10 mouse cellular contexts compared by ENCODE assay signal in the genomic region with DNA sequence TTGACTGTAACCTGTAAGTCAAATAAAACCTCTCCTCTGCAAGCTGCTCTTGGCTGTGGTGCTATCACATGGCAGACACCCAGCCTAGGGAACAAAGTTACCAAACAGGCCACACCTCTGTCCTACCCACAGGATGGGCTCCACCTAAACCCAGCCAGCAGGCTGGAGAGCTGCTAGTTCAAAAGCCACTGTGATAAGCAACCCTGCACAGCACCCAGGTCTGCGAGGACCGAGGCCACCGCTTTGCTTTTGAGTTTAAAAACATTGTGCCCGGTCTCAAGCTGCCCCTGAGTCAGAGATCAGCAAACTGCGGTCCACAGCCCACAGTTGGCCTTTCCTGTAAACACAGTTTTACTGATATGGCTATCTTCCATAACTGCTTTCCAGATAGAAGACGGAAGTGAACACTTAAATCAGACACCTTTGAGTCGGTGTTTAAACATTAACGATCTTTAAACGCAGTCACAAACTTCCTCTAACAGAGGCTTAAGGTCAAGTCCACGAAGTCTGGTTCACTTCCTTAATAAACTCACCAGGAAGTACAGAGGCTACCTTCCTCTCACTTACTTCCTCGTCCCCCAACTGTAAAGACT. TPM values are rescaled to one million over a fixed set of nuclear protein-coding genes. Genes with fewer than 3 reads are reported as not detected.
DNase-seq lines count a peak whose midpoint lies in the region; ATAC-seq and TF ChIP-seq lines count a peak whose summit lies in the region.
"Had no signal": no experiment of that assay in that cellular context is flagged by ENCODE, and none has a peak within 500 bp of the region (broad histone marks: within the 10 kb centered on the region; RNA-seq: fewer than 3 reads in every experiment).

No protein-coding gene starts in this region.

- TF ChIP-seq EP300 in liver, postnatal 0 days (IDR thresholded peaks at IDR 0.05; ENCODE audit: low read depth) = peak; percentile 70

- DNase-seq in cerebellum, adult 9-10 months = peak; percentile 39
- no peak for DNase-seq in cerebellum, adult 18-20 months
- peak; percentile 45 for DNase-seq in c-Kit-positive CD71-negative TER-119-negative erythroid progenitor cells, embryonic 14.5 days (ENCODE audit: low read depth)
- peak; percentile 25 for DNase-seq in heart, postnatal 4 days
- peak; percentile 68 for DNase-seq in liver, postnatal 0 days
- DNase-seq in spleen, postnatal 4 days (ENCODE audit: low spot score in 2 of 2) = peak; percentile 72 to 83
- DNase-seq in left cerebral cortex, postnatal 25 days (ENCODE audit: low spot score in 2 of 2) = no peak
- no peak for DNase-seq in right cerebral cortex, postnatal 25 days

- peaks cover 16% of the 10 kb centered on the region for H3K36me3 ChIP-seq in liver, postnatal 0 days (replicated peaks; ENCODE audit: insufficient read depth, low read length)

- H3K27ac ChIP-seq in liver, postnatal 0 days (ENCODE audit: low read depth) = peak overlapping the region; percentile 80

- no peak for TF ChIP-seq CTCF in liver, postnatal 0 days (IDR thresholded peaks at IDR 0.05; ENCODE audit: low read depth)

- intact Hi-C loops in left cerebral cortex, postnatal 25 days (cut with DNase I) = no loop called here

- peak overlapping the region; percentile 10; the same call in 1 of the 2 replicates for H3K4me3 ChIP-seq in liver, postnatal 0 days (ENCODE audit: low read depth, low read length)

- H3K4me2 ChIP-seq in liver, postnatal 0 days (ENCODE audit: low read depth, low read length) = peak overlapping the region; percentile 56

- H3K27me3 ChIP-seq in liver, postnatal 0 days (ENCODE audit: insufficient read depth, low read length) = no peaks in the 10 kb centered on the region

- peaks cover 36% of the 10 kb centered on the region for H3K4me1 ChIP-seq in liver, postnatal 0 days (ENCODE audit: insufficient read depth)

- peak; percentile 93 for ATAC-seq in liver, postnatal 0 days

- H3K9me3 ChIP-seq in liver, postnatal 0 days (ENCODE audit: low read length) = no peaks in the 10 kb centered on the region

- 5% methylated on average over 11 of the region's 11 CpGs for WGBS in liver, postnatal 0 days (ENCODE audit: insufficient replicate concordance)

- peak overlapping the region; percentile 41 for H3K9ac ChIP-seq in liver, postnatal 0 days (replicated peaks)

RNA-seq across cellular contexts. Expression of a gene that starts 7.0 kb away (rescaled TPM):
- 10 to 100 TPM; 29.0 to 31.5 TPM for total RNA-seq in heart, postnatal 4 days (2021)
- 10.3 and 13.0 TPM in 2 replicates for polyA plus RNA-seq in liver, postnatal 0 days (2015; fragmentation: Nextera tagmentation; extraction: Ambion mirVana)
- total RNA-seq in left cerebral cortex, postnatal 25 days (2021) = 10 to 100 TPM; 19.9 to 20.9 TPM

RNA-seq across cellular contexts. Expression of a gene that starts 25.3 kb away (rescaled TPM):
- not detected for total RNA-seq in heart, postnatal 4 days (2021)
- polyA plus RNA-seq in liver, postnatal 0 days (2015; fragmentation: Nextera tagmentation; extraction: Ambion mirVana) = not detected in 2 replicates
- not detected for total RNA-seq in left cerebral cortex, postnatal 25 days (2021)
- polyA plus RNA-seq: C2C12; limb, embryonic 11.5 days had no signal

RNA-seq across cellular contexts. Expression of a gene that starts 41.5 kb away (rescaled TPM):
- not detected for total RNA-seq in heart, postnatal 4 days (2021)
- 0.02 and 0.15 TPM in 2 replicates for polyA plus RNA-seq in liver, postnatal 0 days (2015; fragmentation: Nextera tagmentation; extraction: Ambion mirVana)
- under 1 TPM; 0.11 to 0.14 TPM for total RNA-seq in left cerebral cortex, postnatal 25 days (2021)
- polyA plus RNA-seq: C2C12; limb, embryonic 11.5 days had no signal

RNA-seq across cellular contexts. Expression of a gene that starts 43.5 kb away (rescaled TPM):
- not detected for total RNA-seq in heart, postnatal 4 days (2021)
- not detected in 2 replicates for polyA plus RNA-seq in liver, postnatal 0 days (2015; fragmentation: Nextera tagmentation; extraction: Ambion mirVana)
- total RNA-seq in left cerebral cortex, postnatal 25 days (2021) = under 1 TPM in 1 of 2 experiments, not detected in 1; 0.07 TPM
- polyA plus RNA-seq: C2C12; limb, embryonic 11.5 days had no signal

Comparison
In these comparisons a context has a peak if more than half of its experiments do, and no peak if none do; other contexts are left out.
1. DNase-seq: peak in cerebellum, adult 9-10 months (single experiment), c-Kit-positive CD71-negative TER-119-negative erythroid progenitor cells, embryonic 14.5 days (single experiment), heart, postnatal 4 days (single experiment), liver, postnatal 0 days (single experiment) and spleen, postnatal 4 days (2 of 2); none in cerebellum, adult 18-20 months (0 of 2), left cerebral cortex, postnatal 25 days (0 of 2) and right cerebral cortex, postnatal 25 days (single experiment).